Mouse (Mus musculus) induced T-regulatory cell, adult 2 months (primary cell): Measurements from ENCODE around the gene Cryzl1.

ENCODE experiments used
- DNase-seq: peaks from one replicate; pipeline ENCODE4 v3.0.0-alpha.2; 2012; ENCODE audit warnings: low read depth

Gene Cryzl1

DNA sequence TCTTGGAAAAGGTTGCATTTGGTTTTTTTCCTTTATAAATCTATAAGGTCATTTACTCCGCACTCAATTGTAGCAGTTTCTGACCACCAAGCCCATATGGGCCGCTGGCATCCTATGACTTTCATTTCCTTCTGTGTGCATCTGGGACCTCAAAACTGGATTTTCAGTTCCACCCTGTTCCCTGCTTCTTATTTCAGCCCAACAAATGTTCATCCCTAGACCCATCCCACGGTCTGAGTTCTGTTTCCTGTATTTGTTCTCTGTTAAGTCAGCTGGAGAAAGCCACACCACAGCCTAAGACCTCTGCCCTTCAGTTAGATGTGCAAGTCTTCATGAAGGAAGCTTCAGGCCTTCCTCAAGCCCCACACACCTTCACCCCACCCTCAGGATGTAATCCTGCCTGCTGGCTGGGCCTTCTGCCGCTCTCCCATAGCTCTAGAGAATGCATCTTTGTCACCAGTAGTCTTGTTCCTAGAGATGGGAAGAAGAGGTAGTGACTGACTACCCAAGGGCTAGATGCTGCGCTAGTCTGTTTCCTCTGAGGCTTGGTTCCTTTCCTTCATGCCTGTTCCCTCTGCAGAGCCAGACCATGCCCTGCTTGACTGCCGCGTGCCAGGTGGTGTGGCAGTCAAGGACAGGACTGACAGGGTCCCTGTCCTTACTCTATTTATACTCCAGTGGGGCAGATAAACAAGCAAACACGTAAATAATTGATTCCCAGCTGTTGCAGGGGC, 11.6 kb upstream of the Cryzl1 start:
- no peak for DNase-seq

DNA sequence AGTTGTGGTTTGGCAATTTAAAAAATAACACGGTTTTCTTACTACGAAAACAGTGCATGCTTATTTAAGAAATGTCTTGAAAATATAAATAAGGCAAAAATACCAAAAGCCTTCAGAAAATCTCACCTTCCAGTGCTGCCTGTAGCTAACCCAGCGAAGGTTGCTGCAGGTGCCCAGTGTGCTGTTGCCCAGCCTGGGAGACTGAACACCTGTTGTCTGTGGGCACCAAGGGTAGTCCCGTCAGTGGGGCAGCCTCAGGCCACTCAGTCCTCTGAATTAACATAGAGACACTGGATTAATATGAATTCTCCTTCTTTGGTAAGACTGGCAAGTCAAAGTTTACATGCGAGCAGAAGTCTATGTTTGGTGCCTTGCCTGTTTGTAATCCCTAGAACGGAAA, 9.7 kb upstream of the Cryzl1 start:
- DNase-seq = no peak

DNA sequence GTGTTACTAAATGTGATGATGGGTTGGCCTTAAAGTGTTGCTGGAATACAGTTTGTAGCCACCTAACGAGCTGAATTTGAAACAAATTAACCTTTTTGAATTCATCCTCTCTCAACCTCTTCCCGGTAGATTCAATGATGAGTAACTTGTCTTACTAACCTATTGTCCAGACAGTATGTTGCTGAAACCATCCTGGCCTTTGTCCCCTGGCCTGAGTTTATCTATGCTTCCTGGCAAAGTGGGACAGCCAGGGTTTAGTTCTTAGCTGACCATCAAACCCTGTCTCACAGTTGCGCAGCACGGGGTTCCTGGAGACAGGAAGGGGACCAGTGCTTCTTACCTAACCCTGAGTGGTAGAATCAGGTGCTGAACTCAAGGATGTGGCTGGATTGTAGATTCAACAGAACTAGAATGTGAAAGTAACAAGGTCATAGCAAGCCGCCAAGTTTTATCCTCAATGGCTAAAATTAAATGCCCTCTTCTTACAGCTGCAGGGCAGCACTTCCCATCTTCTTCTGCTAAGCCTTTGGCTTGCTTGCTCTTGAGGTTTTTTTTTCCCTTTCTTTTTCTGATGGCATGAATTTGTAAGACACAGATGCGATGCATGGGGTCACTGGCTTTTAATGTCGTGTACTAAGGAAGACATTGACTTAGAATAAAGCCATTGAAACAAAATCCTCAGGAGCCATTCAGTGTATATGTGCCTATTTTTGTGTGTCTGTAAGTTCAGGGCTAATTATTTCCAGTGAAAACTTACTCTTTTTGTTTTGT, 7.5 kb upstream of the Cryzl1 start:
- no peak for DNase-seq

DNA sequence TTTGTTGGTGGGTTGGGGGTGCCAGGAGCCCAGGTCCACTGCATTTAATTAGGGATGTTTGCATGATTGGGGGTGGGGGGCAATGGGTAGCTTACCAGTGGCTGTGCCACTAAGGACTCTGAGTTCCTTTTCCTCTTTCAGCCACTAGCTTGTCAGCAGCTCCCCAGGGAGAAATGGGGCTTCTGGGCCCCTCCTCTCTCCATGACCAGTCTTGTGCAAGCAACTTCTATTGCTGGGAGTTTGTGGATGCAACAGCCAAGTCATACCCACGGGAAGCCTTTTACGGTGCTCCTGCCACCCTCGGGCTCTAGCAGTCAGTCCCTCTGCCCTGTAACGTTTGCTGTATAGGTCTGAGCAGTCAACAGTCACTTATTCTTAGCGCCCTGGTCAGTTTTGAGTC, 6.0 kb upstream of the Cryzl1 start:
- DNase-seq = no peak

DNA sequence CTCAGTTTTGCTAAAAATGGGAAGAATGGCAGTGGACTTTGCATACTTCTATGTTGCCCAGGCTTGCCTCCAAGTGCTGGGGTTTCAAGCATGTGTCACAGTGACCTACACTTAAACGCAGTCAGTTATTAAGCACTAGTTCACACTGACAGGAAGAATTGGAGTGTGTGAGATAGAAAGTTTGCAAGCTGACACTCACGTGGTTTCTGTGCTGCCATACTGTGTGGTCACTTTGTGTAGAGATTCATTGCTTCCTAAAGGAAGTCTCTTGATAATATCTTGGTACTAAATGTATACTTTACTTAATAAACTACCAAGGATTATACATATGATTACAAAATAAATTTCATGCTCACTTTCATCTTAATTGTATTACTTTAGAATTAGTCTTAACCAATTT, 4.0 kb upstream of the Cryzl1 start:
- no peak for DNase-seq

DNA sequence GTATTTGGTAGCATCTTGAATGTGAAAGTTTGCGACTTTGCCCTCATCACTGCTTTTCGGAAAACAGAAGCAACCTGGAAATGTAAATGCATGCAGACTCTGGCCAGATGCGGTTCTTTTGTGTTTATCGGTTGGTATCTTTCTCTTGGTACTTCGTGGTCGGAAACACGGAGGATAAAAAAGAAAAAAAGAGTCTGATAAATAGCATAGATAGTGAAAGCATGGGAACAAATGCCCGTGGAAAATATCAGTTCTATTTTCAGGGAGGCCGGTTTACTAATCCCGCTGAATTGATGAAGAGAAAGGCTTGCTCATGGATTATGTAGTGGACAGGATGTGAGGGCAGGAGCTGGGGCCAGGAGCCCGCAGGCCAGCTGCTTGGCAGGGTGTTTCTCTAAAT, 1.7 kb upstream of the Cryzl1 start:
- DNase-seq = no peak

DNA sequence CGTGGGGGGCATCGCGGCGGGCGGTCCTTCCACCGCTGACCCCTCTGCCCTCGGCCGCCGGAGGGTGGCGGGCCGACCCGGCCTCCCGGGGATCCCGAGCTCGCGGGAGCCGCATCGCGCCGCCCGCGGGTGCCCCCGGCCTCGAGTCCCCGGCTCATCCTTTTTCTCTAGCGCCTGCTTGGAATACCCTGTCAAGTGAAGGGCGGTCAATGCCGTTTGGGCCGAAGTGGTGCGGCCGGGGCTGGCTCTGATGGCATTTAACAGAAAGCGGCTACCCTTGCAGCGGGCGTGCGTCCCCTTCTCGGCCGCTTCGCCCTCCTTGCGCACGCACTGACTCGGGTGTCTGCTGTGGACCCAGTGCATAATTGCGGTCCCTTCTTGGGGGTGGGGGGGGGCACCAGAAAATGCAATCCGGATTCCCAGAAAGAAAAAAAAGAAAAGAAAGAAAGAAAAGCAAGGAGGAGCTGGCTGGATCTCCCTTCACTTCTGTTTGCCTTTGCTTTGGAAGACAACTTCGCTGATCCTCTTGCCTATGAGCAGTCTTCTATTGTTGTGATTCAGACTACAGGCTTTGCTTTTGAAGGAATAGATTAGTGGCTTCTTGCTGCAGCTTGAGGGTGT, 1.2 kb upstream of the Cryzl1 start:
- DNase-seq = peak; percentile 60

DNA sequence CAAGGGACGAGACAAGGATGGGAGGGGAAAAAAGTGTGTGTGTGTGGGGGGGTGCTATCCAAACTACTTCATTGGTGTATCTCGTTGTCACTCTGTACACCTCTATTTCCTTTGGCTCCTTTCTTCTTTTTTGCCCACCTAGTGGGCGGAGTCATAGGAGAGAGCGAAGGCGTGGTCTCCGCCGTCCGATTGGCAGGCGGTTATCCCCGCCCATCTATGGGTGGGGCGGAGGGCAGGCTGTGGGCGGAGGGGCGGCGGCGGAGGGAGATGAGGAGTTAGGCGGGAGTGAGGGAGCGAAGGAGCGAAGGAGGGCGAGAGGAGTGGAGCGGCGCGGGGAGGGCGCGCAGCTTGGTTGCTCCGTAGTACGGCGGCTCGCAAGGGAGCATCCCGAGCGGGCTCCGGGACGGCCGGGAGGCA, 299 bp upstream of the Cryzl1 start, which contains the start of gene Itsn1:
Gene Itsn1 (plus strand): TSS at position 216 of the 417 bp plus-strand sequence.
- DNase-seq = peak; percentile 99

DNA sequence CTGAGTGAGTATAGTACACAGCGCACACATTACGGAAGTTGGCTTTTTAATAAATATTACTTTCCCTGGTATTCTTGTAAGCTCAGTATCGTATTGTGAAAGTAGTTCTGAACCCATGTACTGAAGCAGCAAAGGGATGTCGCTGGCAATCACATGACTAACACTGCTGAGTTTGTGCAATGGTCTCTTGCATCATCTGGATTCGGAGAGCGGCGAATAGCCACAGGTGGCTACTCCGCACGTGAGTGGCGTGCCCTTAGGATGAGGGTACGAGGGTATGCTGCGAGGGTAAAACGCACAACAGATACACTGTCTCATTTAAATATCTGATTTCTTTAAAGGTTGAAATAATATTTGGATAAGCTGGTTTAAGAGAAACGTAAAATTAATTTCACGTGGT, 1.3 kb downstream of the Cryzl1 start:
- no peak for DNase-seq

DNA sequence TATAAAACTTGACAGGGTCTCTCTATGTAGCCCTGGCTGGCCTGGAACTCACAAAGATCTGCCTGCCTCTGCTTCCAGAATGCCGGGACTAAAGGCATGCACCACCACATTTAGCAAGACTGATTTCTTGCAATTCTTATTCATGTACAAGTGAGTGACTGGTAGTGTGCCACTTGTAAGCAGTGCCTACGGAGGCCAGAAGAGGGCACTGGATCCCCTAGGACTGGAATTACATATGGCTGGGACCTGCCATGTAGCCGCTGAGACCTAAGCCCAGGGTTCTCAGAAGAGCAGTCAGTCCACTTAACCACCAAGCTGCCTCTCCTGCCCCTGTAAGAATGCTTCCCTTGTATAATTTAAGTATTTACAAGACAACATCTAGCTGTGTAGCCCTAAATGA, 4.5 kb downstream of the Cryzl1 start:
- DNase-seq = peak; percentile 72

DNA sequence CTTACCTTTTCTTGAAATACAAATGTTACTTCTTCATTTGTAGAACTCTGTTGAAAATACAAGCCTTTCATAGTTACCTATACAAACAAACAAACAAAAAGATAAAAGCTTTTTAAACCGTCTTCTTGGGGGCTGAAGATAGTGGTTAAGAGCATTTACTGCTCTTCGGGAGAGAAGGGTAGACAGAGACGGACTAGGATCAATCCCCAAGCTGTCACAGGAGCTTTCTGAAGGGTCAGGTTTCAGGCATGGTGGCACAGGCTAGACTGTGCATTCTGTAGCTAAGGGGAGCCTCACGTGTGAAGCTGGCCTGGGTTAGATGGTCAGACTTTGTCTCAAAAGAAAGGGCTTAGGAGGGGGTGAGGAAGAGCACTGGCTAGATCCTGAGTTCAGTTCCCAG, 11.4 kb downstream of the Cryzl1 start:
- DNase-seq = no peak

DNA sequence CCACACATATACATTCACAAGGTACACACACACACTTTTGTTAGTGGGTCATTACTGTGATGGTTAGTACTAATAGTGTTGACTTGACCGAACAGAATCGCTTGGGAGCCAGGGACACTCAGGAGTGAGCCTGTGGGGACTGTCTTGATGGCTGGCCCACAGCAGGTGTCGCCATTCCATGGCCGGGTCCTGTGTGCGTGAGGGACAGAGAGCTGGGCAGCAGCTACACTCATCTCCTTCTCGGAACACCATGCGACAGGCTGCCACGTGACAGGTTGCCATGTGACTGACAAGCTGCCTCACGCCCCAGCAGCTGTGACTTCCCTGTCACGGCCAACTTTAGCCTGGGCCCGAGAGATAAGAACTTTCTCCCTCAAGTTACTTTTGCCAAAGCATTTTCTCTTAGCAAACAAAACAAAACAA, 11.8 kb downstream of the Cryzl1 start:
- DNase-seq = no peak

DNA sequence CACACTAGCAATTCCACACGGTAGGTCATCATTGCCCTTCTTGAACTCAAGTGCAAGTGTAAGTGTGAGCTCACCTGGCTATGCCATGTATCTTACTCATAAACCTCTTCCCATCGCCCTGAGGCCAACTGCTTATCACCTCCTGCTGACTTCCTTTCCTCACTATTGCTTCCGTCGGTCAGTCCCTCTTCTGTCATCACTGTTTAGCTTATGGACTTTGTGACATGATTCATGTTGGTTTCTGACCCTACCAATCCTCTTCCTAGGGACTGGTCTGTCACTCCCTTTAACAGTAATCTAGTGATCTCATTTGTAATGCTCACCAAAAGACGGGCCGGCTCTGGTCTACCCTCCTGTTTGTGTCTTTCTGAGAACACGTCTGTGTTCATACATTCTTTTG, 18.5 kb downstream of the Cryzl1 start:
- no peak for DNase-seq

DNA sequence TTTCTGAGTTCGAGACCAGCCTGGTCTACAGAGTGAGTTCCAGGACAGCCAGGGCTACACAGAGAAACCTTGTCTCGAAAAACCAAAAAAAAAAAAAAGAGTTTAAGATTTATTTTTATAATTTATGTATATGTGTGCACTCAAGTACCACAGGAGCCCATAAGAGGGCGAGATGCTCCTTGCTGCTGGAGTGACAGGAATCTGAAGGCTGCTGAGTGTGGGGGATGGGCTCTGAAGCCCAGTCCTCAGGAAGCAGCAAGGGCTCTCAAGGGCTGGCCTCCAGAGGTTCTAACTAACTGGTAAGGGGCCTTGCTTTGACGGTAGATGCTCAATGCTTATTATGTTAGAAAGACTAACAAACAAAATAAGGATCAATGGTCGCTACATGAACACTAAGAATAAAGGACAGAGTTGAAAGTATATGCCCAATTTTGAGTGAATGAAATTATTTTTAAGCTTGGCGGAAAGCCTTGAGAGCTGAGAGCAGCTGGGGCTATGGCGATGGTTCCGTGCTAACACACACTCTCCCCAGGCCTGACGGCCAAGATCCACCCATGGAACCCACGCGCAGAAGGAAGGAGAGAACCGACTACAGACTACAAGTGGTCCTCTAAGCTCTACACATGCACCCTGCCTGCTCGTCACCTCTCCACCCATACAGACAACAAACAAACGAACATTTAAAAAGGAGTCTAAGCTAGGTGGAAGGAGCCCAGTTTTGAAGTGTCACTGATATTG, 24.0 kb downstream of the Cryzl1 start:
- DNase-seq = no peak

DNA sequence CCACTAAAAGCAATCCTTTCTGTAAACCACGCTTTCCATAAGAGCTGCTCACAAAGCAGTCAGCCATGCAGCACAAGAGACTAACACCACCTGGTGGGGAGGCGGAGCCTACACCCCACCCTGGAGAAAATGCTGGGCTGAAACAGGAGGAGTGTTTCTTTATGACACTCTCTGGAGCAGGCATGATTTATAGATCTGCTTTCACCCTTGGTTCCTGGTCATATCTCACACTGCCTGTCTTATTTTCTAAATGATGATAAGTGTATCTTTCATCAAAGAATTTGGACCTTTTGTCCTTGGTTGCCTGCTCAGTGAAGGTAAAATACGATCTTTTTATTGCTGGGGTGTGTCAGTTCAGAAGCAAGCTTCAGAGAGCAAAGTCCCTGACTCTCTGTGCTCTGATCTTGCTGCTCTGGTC, 26.0 kb downstream of the Cryzl1 start:
- no peak for DNase-seq

DNA sequence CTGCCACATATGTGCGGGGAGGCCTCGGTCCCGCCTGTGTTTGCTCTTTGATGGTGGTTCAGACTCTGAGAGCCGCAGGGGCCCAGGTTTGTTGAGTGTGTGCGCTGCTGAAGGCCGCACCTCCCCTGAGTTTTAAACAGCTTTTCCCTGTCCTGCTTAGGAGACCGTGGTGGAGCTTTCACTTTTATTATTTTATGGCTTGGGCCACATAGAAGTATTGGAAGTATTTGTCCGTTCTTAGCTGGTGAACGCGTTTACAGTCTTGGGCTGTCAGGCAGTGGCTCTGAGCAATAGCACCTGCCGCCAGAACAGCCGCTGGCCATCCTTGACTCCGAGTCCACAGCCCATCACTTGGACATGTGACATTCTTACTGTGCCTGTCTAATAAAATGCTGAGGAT, 26.9 kb downstream of the Cryzl1 start:
- no peak for DNase-seq

DNA sequence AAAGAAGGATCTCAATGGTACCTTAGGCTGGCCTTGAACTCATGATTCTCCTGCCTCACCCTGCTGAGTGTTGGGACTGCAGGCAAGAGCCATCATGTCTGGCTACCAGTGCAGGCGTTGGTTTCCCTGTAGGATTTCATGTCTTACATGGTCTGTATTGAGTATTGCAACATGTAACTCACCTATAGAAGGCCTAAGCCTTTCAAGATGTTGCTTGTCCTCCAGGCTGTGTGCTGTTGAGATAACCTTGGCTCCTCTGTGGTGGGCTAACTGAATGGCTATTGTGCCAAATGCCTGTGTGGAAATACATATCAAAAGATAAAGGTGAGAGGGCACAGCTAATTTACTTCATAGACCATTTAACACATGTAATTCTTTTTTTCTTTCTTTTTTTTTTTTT, 29.8 kb downstream of the Cryzl1 start:
- no peak for DNase-seq

DNA sequence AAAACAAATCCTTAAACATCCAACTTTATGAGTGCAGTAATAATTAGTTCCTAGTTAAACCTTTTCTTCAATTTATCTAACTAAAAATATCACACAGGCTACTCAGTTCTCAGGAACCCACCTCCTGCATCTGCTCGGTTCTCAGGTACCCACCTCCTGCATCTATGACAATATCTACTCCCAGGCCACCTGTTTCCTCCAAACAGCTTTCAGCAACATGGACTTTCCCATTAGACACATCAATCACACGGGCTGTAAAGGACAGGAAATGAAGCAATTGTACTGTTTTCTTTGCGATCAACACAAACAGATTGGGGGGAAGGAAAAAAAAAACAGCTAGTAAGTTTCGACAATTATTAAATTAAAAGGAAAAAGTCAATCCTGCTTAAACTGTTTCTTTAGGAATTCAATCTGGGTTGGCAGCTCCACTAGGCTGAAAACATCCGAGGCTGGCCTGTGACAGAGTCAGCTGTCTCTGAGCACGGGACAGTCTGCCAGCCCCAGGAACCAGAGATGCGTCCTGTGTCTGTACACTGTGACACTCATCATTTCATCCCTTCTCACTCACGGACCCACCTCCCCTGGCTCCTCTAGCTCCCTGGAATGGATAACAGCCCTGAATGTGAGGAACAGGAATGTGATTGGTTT, 33.5 kb downstream of the Cryzl1 start:
- DNase-seq = no peak

DNA sequence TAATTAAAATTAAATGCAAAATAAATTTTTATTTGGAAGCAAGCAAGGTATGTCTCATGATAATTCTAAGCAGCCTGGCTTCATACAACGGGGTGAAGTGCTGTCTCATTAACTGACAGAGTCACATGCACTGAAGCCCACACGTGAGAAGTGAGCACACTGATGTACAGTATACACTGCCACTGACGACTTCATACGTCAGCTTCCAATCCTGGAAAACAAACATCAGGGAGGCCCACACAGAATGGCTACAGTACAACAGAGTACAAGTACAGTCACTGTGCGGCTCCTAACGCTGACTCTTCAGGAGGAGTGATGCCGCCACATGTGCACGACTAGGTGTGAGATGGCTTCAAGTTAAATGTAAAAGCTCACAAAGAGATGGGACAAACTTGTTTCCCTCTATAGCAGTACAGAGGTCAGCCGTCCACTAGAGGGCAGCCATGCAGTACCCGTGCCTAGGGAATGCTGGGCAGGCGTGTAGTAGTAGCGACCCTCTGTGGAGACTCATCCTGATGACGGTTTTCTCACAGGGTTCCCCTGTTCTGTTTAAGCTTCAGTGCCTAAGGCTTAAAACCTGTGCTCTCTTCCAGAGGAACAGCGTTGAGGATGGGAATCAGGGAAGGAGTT, 34.2 kb downstream of the Cryzl1 start:
- peak; percentile 78 for DNase-seq

DNA sequence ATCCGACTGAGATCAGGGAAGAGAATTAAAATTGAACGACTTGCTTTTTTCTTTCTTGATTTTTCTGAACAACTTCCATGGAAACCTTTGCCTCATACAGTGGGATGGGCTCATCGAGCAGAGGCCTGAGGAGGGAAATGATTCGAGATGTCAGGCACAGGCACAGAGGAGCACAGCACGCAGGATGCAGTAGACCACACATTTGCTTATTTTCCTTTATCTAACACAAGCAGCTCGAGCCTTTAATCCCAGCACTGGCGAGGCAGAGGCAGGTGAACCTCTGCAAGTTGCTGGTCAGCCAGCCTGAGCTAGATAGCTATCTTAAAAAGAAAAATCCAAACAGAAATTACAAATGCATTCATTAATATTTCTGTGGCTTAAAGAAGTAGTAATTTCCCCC, 39.0 kb downstream of the Cryzl1 start:
- DNase-seq = peak; percentile 30

DNA sequence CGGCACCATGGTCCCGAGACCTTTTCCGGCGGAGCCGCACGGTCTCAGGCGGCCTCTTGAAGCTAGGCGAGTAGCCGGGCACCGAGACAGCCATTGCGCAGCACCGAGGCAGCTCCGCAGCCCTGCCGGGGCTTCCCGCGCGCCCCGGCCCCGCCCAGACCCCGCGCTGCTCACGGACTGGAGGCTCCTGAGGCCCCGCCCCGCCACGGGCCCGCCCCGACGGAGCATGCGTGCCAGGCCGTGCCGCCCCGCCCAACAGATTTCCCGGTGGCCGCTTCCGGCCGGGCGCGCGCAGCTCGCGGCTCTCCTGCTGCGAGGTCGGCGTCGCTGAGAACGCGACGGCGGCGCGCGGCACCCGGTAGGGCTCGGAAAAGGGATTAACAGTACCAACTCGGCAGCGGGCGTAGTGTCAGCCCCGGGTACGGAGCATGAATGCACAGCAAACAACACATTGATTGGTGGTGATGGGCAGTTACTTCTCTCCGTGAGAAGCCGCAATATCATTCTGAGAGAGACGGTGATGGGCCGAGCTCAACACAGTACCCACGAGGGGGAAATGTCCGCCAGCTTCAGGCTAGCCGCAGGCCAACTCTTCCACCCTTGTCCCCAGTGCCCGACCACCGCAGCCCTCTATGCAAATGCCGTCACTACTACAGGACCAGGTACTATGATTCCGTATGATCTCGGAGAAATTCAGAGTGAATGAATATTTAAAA, 40.0 kb downstream of the Cryzl1 start, which contains the start of gene Donson:
Gene Donson (minus strand): TSS at position 152 of the 716 bp plus-strand sequence.
- peak; percentile 97 for DNase-seq
